Mouse (Mus musculus) stomach, postnatal 0 days (tissue): Measurements from ENCODE around the gene Tmem268. TPM values are rescaled to one million over a fixed set of nuclear protein-coding genes. Genes with fewer than 3 reads are reported as not detected.

ENCODE experiments used
- ATAC-seq: fragments of 200-750 bp; cut with Nextera tagmentation; 2 replicates; pipeline ENCODE4 v1.8.0; 2017; ENCODE audit not compliant: low FRiP score, low TSS enrichment
- DNase-seq: peaks from one replicate; pipeline ENCODE4 v3.0.0-alpha.2; 2016; ENCODE audit warnings: low spot score
- H3K27ac ChIP-seq: fragments of 300-500 bp; sonication (generic); replicated peaks from 2 replicates; pipeline ENCODE4 v1.5.1; 2014; ENCODE audit warnings: mild to moderate bottlenecking, control low read depth
- H3K27me3 ChIP-seq: fragments of 300-500 bp; sonication (generic); 2 replicates; pipeline ENCODE4 v1.6.1; 2014; ENCODE audit warnings: low read length; ENCODE audit not compliant: control insufficient read depth, insufficient read depth
- H3K36me3 ChIP-seq: fragments of 300-500 bp; sonication (generic); 2 replicates; pipeline ENCODE4 v1.6.1; 2014; ENCODE audit warnings: low read length, mixed read lengths; ENCODE audit not compliant: control insufficient read depth, insufficient read depth
- H3K4me1 ChIP-seq: fragments of 300-500 bp; sonication (generic); replicated peaks from 2 replicates; pipeline ENCODE4 v1.6.1; 2014; ENCODE audit warnings: antibody characterized with exemption; ENCODE audit not compliant: control insufficient read depth, insufficient read depth
- H3K4me2 ChIP-seq: fragments of 300-500 bp; sonication (generic); replicated peaks from 2 replicates; pipeline ENCODE4 v1.6.1; 2014; ENCODE audit warnings: low read depth, mild to moderate bottlenecking, control low read depth, moderate library complexity
- H3K4me3 ChIP-seq: fragments of 300-500 bp; sonication (generic); 2 replicates; pipeline ENCODE4 v1.5.1; 2014; ENCODE audit warnings: low read depth, low read length, control low read depth
- H3K9ac ChIP-seq: fragments of 300-500 bp; sonication (generic); 2 replicates; pipeline ENCODE4 v1.6.1; 2014; ENCODE audit warnings: mild to moderate bottlenecking, low read length, control low read depth, mixed read lengths
- H3K9me3 ChIP-seq: fragments of 300-500 bp; sonication (generic); 2 replicates; pipeline ENCODE4 v1.6.1; 2016; ENCODE audit warnings: low read length; ENCODE audit not compliant: control insufficient read depth
- CTCF ChIP-seq: IDR thresholded peaks from 2 replicates; pipeline ENCODE4 v1.5.1; 2016; ENCODE audit warnings: antibody characterized with exemption, low read depth, mild to moderate bottlenecking, moderate library complexity
- EP300 ChIP-seq: optimal IDR thresholded peaks from 2 replicates; pipeline ENCODE3; 2016; ENCODE audit warnings: antibody characterized with exemption
- WGBS: fragments of 180-500 bp; shearing (Covaris S2); extraction: QIAGEN DNeasy Blood & Tissue Kit; methylation state at CpG from one replicate; pipeline ENCODE4 v1.1.7; 2014; 5-methylcytosine and 5-hydroxymethylcytosine counted together
- polyA plus RNA-seq: library from polyadenylated mRNA; unstranded; fragments of >200 nt; fragmentation: Nextera tagmentation; extraction: Ambion mirVana; gene quantifications from 2 replicates; pipeline ENCODE4 v1.2.1, GENCODE M21; 2015

Gene Tmem268
- polyA plus RNA-seq, 1 experiment from 2014 or later = 4.3 TPM

DNA sequence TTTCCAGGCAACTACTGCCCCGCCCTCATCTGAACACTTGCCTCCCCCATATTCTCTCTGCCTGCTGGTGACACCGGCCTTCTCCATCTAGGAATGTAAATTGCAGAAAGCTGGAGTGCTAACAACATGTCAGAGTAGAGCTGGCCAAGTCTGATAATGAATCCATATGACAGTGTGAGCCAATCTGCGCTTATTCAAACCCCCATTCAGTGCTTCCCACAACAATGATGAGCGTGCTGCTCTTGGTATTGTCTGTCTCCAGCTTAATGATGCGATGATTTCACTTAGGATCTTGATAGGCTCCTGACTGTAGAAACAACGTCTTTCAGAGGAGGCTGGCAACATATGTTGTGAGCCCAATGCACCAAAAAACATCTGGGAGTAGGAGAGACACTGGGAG is 29.6 kb upstream of the Tmem268 start:
- H3K9ac ChIP-seq = no peak overlapping the region
- no peak overlapping the region for H3K27ac ChIP-seq
- no peaks in the 10 kb centered on the region for H3K9me3 ChIP-seq
- no peak overlapping the region for H3K4me3 ChIP-seq
- 65% methylated on average over 6 of the region's 6 CpGs for whole genome bisulfite sequencing
- DNase-seq = no peak
- ATAC-seq = no peak
- no peaks in the 10 kb centered on the region for H3K4me1 ChIP-seq
- no peaks in the 10 kb centered on the region for H3K36me3 ChIP-seq
- no peak overlapping the region for H3K4me2 ChIP-seq
- TF ChIP-seq CTCF (no peak), EP300 (no peak)
- H3K27me3 ChIP-seq = no peaks in the 10 kb centered on the region

DNA sequence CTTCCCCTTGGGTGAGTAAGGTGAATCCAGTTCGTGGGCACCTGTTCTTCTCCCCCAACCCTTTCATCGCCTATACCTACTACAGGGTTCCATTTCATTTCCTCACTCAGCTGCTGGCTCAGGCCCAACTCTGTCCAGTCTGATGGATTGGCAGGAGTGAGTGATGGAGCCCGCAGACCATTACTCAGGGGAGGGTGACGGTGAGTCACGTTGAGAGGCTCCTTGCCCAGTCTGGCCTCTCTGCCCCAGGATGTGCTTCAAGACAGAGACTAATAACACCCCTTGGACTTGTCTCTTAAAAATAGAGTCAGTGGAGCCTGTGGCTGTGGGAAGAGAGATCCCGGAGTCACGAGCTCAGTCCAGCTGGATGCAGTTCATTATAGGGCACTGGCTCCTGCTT is 28.2 kb upstream of the Tmem268 start:
- no peak overlapping the region for H3K9ac ChIP-seq
- no peak overlapping the region for H3K4me2 ChIP-seq
- H3K4me1 ChIP-seq = no peaks in the 10 kb centered on the region
- no peaks in the 10 kb centered on the region for H3K27me3 ChIP-seq
- ATAC-seq (no peak), DNase-seq (no peak)
- no peak overlapping the region for H3K4me3 ChIP-seq
- WGBS = 78% methylated on average over 7 of the region's 7 CpGs
- no peaks in the 10 kb centered on the region for H3K9me3 ChIP-seq
- H3K36me3 ChIP-seq = no peaks in the 10 kb centered on the region
- TF ChIP-seq CTCF (no peak), EP300 (no peak)
- H3K27ac ChIP-seq = no peak overlapping the region

DNA sequence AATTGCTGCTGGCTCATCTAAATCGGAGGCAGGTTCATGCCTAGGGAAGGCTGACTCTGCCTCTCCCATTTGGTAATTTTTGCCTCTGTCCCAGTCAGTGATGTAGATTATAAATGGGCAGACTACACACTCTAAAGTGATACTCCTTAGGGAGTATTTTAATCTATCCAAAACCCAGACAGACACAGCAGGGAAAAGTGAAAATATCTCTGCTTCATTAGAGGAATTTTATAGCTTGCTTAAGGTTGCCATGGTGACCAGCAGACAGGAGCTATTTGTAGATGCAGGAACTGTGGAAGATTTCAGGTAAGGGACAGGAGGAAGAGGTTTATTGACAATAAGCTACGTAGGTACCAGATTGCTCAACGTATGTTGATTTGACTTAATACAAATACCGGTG is 21.0 kb upstream of the Tmem268 start:
- WGBS = 76% methylated on average over 4 of the region's 4 CpGs

DNA sequence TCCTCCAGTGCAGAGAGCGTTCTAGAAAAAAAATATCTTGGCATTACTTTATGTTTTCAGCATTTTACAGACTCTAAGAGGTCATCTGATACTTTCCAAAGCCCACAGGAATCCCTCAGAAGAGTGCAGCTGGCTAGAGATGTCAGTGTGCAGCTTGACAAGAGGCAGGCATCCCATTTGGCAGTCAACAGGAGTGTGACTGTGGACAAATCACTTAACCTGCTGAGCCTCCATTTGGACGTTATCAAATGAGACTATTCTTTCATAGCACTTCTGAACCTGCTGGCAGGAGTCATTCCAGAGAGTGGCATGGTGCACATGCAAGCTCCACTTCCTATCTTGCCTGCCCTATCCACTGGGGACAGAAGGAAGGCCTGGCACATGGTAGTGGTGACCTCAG is 16.4 kb upstream of the Tmem268 start:
- 46% methylated on average over 2 of the region's 2 CpGs for WGBS
- ATAC-seq = no peak
- H3K9ac ChIP-seq = no peak overlapping the region
- TF ChIP-seq EP300 (no peak), CTCF (no peak)
- H3K9me3 ChIP-seq = no peaks in the 10 kb centered on the region
- H3K4me2 ChIP-seq = no peak overlapping the region
- H3K27me3 ChIP-seq = no peaks in the 10 kb centered on the region
- no peak for DNase-seq
- no peak overlapping the region for H3K27ac ChIP-seq
- H3K36me3 ChIP-seq = no peaks in the 10 kb centered on the region
- peaks cover 2% of the 10 kb centered on the region for H3K4me1 ChIP-seq
- no peak overlapping the region for H3K4me3 ChIP-seq

More for the DNA sequence above, 21.0 kb upstream of the Tmem268 start:
- no peaks in the 10 kb centered on the region for H3K9me3 ChIP-seq
- TF ChIP-seq EP300 (no peak), CTCF (no peak)
- H3K36me3 ChIP-seq = no peaks in the 10 kb centered on the region
- H3K9ac ChIP-seq = no peak overlapping the region
- H3K4me1 ChIP-seq = no peaks in the 10 kb centered on the region
- H3K27ac ChIP-seq = no peak overlapping the region
- no peak overlapping the region for H3K4me3 ChIP-seq
- no peak overlapping the region for H3K4me2 ChIP-seq
- no peak for ATAC-seq
- H3K27me3 ChIP-seq = no peaks in the 10 kb centered on the region
- no peak for DNase-seq

DNA sequence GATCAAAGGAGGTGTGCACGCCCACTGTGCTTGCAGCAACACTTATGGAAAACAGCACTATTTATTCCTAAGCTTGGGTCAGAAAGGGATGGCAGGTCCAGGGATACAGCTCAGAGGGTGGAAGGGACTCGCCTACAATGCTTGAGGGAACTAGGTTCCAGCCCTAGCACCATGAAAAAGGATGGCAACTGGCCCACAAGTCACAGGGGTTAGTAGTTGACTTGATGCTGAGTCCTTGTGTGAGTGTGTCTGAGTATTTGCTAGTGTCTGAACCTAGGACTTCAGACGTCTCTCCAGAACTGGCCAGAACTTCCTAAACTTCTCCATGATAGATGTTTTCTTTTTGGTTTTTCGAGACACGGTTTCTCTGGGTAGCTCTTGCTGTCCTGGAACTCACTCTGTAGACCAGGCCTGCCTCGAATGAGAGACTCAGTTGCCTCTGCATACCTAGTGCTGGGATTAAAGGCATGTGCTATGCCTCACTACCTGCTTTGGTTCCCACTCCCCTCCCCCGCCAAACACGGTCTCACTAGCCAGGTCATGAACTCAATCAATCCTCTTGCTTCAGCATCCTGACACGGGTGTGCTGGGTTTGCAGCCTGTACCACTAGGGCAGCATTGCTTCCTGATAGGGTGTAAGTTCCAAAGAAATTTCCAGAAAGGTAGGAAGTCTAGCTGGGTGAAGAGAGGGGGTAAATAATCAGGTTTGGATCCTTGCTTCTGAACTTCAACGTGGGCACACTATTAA is 14.7 kb upstream of the Tmem268 start:
- ATAC-seq = peak; percentile 56
- H3K4me3 ChIP-seq = peak overlapping the region; percentile 54; the same call in 1 of the 2 replicates

More for the DNA sequence above, 14.7 kb upstream of the Tmem268 start:
- peak; percentile 30 for DNase-seq
- Histone ChIP-seq H3K27ac (no peak overlapping the region; the same call in 1 of the 2 replicates), H3K4me2 (peak overlapping the region; percentile 27; the same call in 1 of the 2 replicates), H3K36me3 (no peaks in the 10 kb centered on the region; the same call in 1 of the 2 replicates), H3K9ac (no peak overlapping the region; the same call in 1 of the 2 replicates), H3K27me3 (no peaks in the 10 kb centered on the region), H3K9me3 (no peaks in the 10 kb centered on the region), H3K4me1 (peaks cover 2% of the 10 kb centered on the region)
- whole genome bisulfite sequencing = 46% methylated on average over 10 of the region's 10 CpGs
- TF ChIP-seq CTCF = peak; percentile 29; the same call in 1 of the 2 replicates
- TF ChIP-seq EP300 = no peak
